Mouse (Mus musculus): ENCODE results near the gene Gcdh.

Gene Gcdh

GRCm38 (mm10) chr8:84893709-84894134, at the start of gene Gcdh:
Gcdh (minus strand) TSS chr8:84893921.
- DNase-seq (ENCODE audit: low spot score), result peak; percentile 51

GRCm38 (mm10) chr8:84937620-84938485, 44.1 kb upstream of the Gcdh start:
- DNase-seq (ENCODE audit: low spot score), result no peak

GRCm38 (mm10) chr8:84936962-84937546, 43.3 kb upstream of the Gcdh start, which contains the start of gene Mast1:
Mast1 (minus strand) TSS chr8:84937359.
- no peak for DNase-seq (ENCODE audit: low spot score)

GRCm38 (mm10) chr8:84936041-84936961, 42.6 kb upstream of the Gcdh start:
- no peak for DNase-seq (ENCODE audit: low spot score)

- no peak for DNase-seq (ENCODE audit: low spot score)
Observed at GRCm38 (mm10) chr8:84935489-84935888, 41.8 kb upstream of the Gcdh start.

- no peak for DNase-seq (ENCODE audit: low spot score)
Observed at GRCm38 (mm10) chr8:84934860-84935259, 41.1 kb upstream of the Gcdh start.

- DNase-seq (ENCODE audit: low spot score), result no peak
Observed at GRCm38 (mm10) chr8:84933767-84934559, 40.2 kb upstream of the Gcdh start.

GRCm38 (mm10) chr8:84930582-84930981, 36.9 kb upstream of the Gcdh start:
- no peak for DNase-seq (ENCODE audit: low spot score)

- DNase-seq (ENCODE audit: low spot score), result no peak
Observed at GRCm38 (mm10) chr8:84928456-84929306, 35.0 kb upstream of the Gcdh start.

- no peak for DNase-seq (ENCODE audit: low spot score)
Observed at GRCm38 (mm10) chr8:84927513-84927912, 33.8 kb upstream of the Gcdh start.

- DNase-seq (ENCODE audit: low spot score), result no peak
Observed at GRCm38 (mm10) chr8:84925557-84925956, 31.8 kb upstream of the Gcdh start.

- no peak for DNase-seq (ENCODE audit: low spot score)
Observed at GRCm38 (mm10) chr8:84921596-84921995, 27.9 kb upstream of the Gcdh start.

GRCm38 (mm10) chr8:84918646-84919045, 24.9 kb upstream of the Gcdh start:
- DNase-seq (ENCODE audit: low spot score), result no peak

- DNase-seq (ENCODE audit: low spot score), result no peak
Observed at GRCm38 (mm10) chr8:84917781-84918180, 24.1 kb upstream of the Gcdh start.

- DNase-seq (ENCODE audit: low spot score), result no peak
Observed at GRCm38 (mm10) chr8:84915269-84915668, 21.5 kb upstream of the Gcdh start.

GRCm38 (mm10) chr8:84913960-84914359, 20.2 kb upstream of the Gcdh start:
- DNase-seq (ENCODE audit: low spot score), result no peak

- DNase-seq (ENCODE audit: low spot score), result no peak
Observed at GRCm38 (mm10) chr8:84913502-84913900, 19.8 kb upstream of the Gcdh start.

- DNase-seq (ENCODE audit: low spot score), result no peak
Observed at GRCm38 (mm10) chr8:84912895-84913501, 19.3 kb upstream of the Gcdh start.

GRCm38 (mm10) chr8:84912391-84912790, 18.7 kb upstream of the Gcdh start:
- no peak for DNase-seq (ENCODE audit: low spot score)

- DNase-seq (ENCODE audit: low spot score), result no peak
Observed at GRCm38 (mm10) chr8:84911854-84912253, 18.1 kb upstream of the Gcdh start.

Data from urinary bladder, postnatal 10 days (tissue).